Mouse (Mus musculus): ENCODE measurements around the gene Hbb-y.
A peak's percentile ranks its signal among the peaks of the same experiment; 100 is the strongest.
"Not testable (repeated sequence)": the region's sequence is repeated elsewhere in the genome, so short reads cannot be mapped to it uniquely, and the experiment has no call there.

Gene Hbb-y

DNA sequence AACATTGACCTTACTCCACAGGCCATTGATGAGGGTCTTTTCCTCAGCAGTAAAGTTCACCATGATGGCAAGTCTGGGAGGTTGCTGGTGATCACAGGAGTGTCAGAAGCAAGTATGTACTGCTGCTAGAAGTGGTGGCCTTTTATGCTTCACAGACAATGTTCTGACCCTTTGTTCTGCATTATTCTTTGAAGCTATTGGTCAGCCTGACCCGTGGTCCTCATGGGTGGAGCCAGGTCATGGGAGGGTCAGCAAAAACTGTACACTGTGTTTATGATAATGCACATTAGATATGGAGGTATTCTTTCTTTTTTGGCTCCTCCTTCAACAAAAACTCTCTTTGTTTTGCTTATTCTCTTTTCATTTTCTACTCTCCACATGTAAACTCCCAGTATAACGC is at the start of gene Hbb-y:
Gene Hbb-y, minus strand, starts transcription at position 127 of the 400 bp plus-strand sequence.
- DNase-seq = no peak

DNA sequence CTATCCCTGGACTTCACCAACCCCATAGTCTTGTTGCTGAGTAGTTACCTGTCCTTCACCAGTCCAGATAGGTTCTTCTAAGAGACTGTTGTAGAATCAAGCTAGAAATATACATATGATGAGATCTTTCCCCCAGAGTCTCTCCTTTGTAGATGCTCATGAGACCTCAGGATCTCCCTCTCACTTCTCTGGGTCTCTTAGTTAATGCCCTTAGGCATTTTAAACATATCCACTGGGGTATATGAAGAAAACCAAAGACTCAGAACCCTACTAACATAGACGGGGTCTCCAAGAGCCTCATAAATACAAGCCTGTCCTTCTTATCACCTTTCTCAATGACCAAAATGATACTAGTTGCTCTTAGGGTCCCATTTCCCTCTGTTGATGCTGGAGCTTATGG is 41.4 kb upstream of the Hbb-y start, which contains the start of gene Olfr64:
Gene Olfr64, minus strand, starts transcription at position 101 of the 400 bp plus-strand sequence.
- DNase-seq = no peak

DNA sequence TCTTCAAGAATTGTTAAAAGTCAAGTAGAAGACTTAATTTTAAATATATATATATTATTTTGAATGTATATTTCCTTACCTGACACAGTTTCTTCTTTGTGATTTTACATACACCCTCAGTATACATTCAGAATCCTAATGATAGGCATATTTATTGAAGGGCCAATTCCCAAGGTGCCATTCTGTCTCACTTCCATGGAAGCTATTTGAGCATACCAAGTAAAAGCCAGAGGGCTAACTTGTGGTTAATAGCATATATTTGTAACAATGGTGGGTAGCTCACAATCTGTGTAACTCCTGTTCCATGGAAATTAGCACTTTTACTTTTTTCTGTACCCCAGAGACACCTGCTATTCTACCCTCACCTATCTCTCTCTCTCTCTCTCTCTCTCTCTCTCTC is 33.1 kb upstream of the Hbb-y start, which contains the start of gene Olfr66:
Gene Olfr66, minus strand, starts transcription at position 101 of the 400 bp plus-strand sequence.
- DNase-seq = no peak

DNA sequence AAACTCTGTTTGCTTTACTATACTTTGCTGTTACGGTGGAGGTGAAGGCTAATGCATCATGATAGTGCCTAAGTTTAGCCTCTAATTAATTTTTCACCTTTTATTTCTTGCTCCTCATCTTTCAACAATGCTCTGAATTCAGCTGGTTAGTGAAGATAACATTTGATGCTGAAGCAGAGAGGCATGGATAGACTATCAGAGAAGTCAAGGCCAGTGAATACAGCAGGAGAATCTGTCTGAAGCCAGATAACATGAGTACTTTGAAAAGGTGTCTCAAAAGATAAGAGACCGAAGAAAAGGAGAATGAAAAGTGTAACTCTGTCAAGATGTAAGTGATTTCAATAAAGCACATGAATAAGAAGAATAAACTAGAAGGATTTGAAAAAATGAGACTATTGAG is 24.1 kb upstream of the Hbb-y start:
- no peak for DNase-seq

DNA sequence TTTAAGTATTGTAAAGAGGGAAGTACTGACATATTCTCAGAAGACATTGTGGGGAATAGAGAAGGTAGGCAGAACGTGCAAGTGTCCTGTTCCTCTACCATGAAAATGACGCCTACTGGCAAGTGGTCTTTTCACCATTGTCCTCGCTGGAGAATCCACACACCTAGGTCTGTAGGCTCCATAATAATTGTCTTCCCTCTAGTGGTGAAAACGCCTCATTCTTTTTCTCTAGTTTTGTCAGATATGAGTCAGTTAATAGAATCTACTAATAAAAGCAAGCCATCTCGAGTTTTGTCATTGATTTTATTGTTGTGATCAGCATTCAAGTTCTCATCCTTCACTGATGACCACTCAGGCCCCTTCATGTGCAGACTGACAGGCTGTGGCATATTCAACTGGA is 21.4 kb upstream of the Hbb-y start:
- DNase-seq = no peak

DNA sequence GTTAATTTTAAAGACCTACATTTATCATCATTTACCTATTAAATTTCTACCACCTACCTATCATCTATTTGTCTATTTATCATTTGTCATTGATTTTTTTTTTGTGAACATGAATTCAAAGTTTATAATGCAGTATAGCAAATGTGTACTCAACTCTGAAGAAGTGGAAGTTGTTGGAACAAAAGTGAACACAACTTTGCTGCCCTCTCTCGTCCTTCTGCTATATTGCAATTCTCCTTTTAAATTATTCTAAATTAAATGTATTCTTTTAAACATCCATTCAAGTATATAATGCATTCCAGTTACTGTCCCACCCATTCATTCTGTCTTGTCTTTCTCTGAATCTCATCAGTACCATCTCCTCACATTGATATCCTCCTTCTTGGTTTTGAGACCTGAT is 20.0 kb upstream of the Hbb-y start:
- no peak for DNase-seq

DNA sequence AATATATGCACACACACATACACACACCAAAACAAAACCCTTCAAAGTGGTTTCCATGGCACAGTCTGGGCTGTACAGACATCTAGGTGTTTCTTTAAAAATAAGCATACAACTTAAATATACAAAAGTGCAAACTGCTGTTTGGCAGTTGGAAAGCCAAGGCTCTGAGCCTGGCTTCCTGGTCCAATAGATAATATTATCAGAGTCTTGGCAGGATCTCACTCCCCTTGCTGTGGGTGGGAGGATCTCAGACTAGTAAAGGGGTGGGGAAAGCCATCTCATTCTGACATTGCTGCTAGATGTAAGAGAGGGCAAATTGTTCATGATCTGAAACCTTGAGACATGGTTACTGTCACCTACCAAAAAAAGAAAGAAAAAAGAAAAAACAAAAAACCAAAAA is 17.7 kb upstream of the Hbb-y start:
- no peak for DNase-seq

DNA sequence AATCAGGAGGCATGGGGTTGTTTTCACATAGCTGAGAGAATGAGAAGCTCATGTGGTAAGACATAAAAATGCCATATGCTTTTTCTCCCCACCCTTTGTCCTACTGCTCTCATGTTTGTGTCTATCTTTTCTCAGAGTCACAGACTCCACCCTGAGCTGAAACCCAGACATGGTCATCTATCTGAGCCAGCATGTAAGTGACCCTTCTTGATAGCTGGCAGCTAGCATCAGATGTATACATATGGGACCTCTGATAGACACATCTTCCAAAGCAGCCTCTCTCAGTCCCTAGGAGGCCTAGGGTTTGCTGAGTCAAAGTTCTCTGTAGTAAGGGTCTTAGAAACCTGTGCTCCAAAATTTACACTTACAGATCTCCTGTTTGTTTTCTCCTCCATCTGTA is 12.7 kb upstream of the Hbb-y start:
- no peak for DNase-seq

DNA sequence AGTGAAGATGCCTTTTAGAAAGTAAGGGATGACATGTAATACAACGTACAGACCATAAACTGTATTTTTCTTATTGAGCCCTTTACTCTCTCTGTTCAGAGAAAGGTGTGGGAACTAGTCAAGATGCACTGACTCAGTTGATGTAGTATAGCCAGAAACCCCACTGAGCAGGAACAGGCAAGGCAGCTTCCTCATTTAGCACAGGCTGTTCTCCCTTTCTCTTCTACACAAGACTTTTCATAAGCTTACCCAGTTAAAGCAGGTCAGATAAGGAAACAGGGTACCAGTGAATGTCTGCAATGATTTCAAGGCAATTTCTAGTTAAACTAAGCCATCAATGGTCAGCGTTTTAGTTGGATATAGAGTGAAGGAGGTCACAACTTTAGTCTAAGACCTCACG is 8.5 kb upstream of the Hbb-y start:
- no peak for DNase-seq

DNA sequence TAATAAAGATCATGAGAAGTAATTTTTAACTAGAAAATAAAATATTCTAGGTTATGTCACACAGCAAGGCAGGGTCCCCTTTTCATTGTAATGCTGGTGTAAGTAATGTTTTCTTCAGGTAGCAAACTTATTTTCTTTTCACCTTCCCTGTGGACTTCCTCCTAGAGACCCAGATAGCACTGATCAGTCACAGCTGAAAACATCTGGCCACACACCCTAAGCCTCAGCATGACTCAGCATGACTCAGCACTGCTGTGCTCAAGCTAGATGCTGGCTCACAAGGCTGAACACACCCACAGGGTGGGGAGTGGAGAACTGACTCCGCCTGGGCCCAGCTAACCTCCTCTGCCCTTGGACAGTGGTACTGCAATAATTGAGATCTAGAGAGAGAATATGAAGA is 7.8 kb upstream of the Hbb-y start:
- peak; percentile 1 to 4 for DNase-seq

DNA sequence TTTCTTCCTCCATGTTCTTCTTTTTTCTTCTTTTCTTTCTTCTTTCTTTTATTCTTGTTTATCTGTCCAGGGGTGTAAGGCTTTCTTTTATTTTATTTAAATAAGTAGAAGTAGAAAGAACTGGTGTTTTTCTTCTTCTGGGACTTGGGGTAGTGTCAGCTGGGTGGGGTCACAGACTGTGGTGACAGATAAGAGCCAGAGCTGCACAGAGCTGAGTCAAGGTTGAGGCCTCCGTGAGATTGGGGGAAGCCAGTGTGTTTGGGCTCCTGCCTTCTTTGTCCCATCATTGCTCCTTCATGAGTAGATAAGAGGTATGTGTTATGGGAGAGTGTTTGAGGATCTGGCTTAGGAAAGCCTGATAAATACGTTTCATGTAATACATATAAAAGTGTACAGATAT is 6.1 kb upstream of the Hbb-y start:
- DNase-seq = no peak

DNA sequence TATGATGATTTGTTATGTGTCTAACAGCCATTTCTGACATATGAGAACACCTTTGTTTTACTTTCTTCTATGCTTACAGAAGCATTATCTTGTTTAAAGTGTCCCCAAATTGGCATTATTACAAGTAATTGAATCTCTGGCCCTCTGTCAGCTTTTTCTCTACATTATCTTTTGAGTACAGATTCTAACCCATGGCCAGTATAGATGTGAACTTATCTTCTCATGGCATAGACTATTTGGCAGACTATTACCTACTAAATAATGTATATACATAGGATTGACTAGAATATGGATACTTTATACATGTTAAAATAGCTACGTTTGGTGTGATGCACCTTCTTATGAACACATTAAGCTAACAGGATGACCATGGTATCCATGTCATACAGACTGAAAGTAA is 1.7 kb upstream of the Hbb-y start:
- DNase-seq = no peak

DNA sequence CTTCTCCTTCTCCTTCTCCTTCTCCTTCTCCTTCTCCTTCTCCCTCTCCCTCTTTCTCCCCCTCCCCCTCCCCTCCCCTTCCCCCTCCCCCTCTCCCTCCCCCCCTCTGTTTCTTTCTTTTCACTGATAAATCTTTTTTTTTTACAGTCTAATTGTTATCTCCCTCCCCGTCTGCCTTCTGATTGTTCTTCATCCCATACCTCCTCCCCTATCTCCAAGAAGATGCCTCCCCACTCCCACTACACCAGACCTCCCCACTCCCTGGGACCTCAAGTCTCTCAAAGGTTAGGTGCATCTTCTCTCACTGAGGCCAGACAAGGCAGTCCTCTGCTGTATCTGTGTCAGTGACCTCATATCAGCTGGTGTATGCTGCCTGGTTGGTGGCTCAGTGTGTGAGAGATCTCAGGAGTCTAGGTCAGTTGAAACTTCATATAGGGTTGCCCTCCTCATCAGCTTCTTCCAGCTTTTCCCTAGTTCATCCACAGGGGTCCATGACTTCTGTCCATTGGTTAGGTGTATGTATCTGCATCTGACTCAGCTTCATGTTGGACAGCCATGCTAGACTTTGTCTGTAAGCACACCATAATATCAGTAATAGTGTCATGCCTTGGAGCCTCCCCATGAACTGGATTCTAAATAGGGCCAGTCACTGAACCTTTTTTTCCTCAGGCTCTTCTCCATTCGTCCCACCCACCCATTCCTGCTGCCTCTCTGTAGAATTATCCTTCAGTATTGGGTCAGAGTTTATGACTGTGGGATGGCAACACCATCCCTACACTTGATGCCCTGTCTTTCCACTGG is 8.3 kb downstream of the Hbb-y start:
- no peak for DNase-seq

DNA sequence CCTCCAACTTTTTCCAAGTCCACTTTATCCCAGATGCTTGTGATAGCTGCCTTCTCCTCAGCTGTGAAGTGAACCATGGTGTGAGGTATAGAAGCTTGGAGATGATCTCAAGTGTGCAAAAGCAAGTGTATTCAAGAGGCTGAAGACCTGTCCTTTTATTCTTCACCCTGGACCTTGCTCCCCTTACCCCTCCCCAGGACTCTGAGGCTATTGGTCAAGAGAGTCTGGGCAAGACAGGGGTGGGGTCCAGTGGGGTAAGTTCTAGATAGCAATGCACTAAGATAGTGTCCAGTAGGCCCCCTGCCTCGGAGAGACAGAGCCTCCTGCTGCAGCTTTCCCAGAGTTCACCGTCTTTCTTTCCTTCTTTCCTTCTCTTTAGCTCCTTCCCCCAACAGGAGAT is 10.0 kb downstream of the Hbb-y start, which contains the start of gene Hbb-bh1:
Gene Hbb-bh1, minus strand, starts transcription at position 131 of the 400 bp plus-strand sequence.
- no peak for DNase-seq

DNA sequence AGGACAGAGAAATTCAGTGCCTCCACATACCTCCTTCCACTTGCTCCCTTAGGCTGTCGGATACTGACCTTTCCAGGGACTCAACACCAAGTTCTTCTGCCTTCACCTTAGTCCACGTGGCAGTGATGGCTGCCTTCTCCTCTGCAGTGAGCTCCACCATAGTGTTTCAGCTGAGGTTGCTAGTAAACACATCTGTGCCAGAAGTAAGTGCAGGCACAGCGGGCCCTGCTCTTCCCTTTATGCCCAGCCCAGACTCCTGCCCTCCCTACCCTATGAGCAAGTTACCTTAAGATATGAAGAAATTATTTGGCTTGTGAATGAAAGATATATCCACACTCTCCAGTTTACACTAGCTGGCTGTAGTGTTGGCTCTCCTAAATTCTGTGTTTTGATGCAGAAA is 12.7 kb downstream of the Hbb-y start, which contains the start of gene Hbb-bh2:
Gene Hbb-bh2, minus strand, starts transcription at position 253 of the 400 bp plus-strand sequence.
- DNase-seq = no peak

DNA sequence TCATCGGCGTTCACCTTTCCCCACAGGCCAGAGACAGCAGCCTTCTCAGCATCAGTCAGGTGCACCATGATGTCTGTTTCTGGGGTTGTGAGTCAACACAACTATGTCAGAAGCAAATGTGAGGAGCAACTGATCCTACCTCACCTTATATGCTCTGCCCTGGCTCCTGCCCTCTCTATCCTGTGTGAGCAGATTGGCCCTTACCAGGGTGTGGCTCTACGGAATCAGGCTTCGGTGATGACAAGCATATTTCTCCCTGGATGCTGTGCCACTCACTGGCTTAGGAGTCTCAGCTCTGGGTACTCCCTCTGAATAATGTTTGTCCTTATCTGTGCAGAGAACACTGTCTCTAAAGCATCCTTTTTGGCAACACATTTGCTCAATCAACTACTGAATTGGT is 25.2 kb downstream of the Hbb-y start, which contains the start of gene Hbb-bs:
Gene Hbb-bs, minus strand, starts transcription at position 289 of the 400 bp plus-strand sequence.
- DNase-seq = no peak

DNA sequence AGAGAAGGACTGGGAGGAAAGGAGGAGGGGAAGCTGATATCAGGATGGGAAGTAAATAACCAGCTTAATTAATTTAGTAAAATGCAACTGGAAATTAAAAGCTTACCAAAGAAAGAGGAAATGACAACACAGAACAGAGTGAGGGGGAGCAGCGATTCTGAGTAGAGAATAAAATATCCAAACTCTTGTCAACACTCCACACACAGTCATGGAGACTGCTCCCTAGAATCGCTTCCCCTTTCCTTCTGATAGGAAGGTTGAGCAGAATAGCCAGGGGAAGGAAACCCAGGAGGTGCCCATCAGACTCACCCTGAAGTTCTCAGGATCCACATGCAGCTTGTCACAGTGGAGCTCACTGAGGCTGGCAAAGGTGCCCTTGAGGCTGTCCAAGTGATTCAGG is 25.9 kb downstream of the Hbb-y start:
- not testable (repeated sequence) for DNase-seq

DNA sequence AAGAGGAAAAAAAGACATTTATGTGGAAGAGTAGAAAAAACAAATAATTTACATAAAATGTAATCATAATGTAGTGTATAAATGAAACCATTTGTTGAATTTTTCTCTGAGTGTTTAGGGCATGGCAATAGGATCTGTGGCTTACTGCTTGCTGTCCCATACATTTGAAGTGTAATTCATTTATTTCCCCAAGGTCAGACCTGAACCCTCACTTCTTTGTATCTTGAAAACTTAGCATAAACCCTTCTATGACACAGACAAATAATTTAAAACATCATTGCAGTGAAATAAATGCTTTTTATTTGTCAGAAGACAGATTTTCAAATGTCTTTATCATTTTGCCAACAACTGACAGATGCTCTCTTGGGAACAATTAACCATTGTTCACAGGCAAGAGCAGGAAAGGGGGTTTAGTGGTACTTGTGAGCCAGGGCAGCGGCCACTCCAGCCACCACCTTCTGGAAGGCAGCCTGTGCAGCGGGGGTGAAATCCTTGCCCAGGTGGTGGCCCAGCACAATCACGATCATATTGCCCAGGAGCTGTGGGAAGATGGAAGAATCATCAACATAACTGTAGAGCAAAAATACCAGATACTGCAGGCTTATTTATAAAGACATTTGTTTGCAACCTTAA is 26.6 kb downstream of the Hbb-y start:
- no peak for DNase-seq

DNA sequence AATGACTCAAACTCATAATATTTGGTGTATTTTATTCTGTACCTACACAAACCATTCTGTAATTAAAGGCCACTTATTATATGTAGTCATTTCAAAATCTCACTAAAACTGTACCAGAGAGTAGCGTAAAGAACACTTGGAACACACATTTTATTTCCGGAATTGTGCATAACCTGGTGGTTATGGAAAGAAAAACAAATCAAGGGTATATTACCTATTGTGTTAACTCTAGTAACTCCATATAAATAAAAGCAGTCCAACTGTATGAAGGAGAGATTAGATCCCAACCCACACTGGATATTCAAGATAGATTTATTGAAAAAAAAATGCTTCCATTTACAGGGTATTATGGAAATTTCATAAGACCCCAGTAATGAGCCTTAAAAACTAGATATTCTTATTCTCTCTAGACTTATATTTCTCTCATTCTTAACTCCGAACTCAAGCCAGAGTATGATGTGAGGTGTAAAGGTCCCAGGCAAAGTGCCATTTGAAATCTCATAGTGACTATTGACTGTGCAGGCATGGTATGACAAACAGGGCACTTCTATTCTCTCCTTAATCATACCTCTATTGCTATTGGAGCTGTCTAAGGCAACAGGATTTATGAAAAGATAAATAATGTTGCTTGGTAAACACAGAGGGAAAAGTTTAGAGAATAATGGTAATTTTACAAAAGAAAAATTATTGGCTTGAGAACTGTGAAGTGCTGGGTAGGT is 27.3 kb downstream of the Hbb-y start:
- no peak for DNase-seq

DNA sequence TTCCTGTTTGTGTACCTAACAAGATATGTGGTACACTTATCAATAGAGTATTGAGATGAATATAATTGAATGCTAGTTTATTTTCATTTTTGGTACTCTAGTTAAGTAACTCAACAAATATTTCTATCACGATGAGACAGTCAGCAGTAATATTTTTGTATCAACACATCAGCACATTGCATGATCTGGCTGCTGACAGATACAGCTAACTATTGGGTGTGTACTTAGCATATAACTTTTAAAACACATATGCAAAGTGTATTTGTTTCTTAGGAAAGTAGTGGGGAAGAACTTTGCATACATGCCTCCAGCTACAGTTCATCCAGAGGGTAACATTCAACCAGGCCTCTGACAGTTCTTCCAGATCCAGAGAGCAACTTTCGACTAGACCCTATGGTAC is 28.4 kb downstream of the Hbb-y start:
- no peak for DNase-seq

DNA sequence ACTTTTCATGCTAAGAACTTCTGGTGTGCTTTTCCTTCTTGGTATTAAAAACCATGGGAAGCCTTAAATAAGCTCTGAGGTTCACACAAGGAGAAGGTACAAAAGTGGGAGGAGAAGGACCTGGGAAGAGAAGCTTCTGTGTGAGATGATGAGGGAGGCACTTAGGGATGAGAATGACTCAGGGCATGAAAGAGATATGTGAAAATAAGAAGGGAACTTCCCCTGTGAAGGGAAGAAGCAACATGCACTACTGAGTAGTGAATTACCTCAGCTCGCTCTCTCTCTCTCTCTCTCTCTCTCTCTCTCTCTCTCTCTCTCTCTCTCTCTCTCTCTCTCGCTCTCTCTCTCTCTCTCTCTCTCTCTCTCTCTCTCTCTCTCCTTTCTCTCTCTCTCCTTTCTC is 37.9 kb downstream of the Hbb-y start:
- DNase-seq = not testable (repeated sequence)

DNA sequence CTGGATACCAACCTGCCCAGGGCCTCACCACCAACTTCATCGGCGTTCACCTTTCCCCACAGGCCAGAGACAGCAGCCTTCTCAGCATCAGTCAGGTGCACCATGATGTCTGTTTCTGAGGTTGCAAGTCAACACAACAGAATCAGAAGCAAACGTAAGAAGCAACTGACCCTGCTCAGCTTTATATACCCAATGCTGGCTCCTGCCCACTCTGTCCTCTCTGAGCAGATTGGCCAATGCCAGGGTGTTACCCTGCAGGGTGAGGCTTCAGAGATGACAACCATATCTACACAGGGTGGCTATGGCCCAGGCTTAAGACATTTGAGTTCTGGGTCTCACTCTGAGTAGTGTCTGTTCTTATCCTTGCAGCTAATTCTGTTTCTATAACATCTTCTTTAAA is 39.2 kb downstream of the Hbb-y start, which contains the start of gene Hbb-bt:
Gene Hbb-bt, minus strand, starts transcription at position 231 of the 400 bp plus-strand sequence.
- no peak for DNase-seq

DNA sequence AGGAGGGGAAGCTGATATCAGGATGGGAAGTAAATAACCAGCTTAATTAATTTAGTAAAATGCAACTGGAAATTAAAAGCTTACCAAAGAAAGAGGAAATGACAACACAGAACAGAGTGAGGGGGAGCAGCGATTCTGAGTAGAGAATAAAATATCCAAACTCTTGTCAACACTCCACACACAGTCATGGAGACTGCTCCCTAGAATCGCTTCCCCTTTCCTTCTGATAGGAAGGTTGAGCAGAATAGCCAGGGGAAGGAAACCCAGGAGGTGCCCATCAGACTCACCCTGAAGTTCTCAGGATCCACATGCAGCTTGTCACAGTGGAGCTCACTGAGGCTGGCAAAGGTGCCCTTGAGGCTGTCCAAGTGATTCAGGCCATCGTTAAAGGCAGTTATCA is 39.9 kb downstream of the Hbb-y start:
- DNase-seq = not testable (repeated sequence)
